Mouse (Mus musculus) intestine, embryonic 14.5 days (tissue): ENCODE data around the gene Grk1. TPM values are rescaled to one million over a fixed set of nuclear protein-coding genes. Genes with fewer than 3 reads are reported as not detected.
A peak's percentile ranks its signal among the peaks of the same experiment; 100 is the strongest.

Source experiments
- ATAC-seq: fragments of 200-750 bp; cut with Nextera tagmentation; replicated peaks from 2 replicates; pipeline ENCODE4 v1.8.0; 2017; ENCODE audit warnings: low read depth, moderate number of reproducible peaks, moderate TSS enrichment, moderate library complexity; ENCODE audit not compliant: low FRiP score, low TSS enrichment
- DNase-seq: peaks from one replicate; pipeline ENCODE4 v3.0.0-alpha.2; 2018; ENCODE audit warnings: low spot score
- H3K27ac ChIP-seq: fragments of 300-500 bp; sonication (generic); 2 replicates; pipeline ENCODE4 v1.5.1; 2014; ENCODE audit warnings: low read depth, mild to moderate bottlenecking, control low read depth
- H3K27me3 ChIP-seq: fragments of 300-500 bp; sonication (generic); replicated peaks from 2 replicates; pipeline ENCODE4 v1.6.1; 2014; ENCODE audit warnings: low read length, control low read depth; ENCODE audit not compliant: control insufficient read depth, insufficient read depth
- H3K36me3 ChIP-seq: fragments of 300-500 bp; sonication (generic); 2 replicates; pipeline ENCODE4 v1.6.1; 2014; ENCODE audit warnings: low read length, control low read depth; ENCODE audit not compliant: control insufficient read depth, insufficient read depth
- H3K4me1 ChIP-seq: fragments of 300-500 bp; sonication (generic); replicated peaks from 2 replicates; pipeline ENCODE4 v1.6.1; 2014; ENCODE audit warnings: low read length, control low read depth, mixed read lengths; ENCODE audit not compliant: control insufficient read depth, insufficient read depth
- H3K4me2 ChIP-seq: fragments of 300-500 bp; sonication (generic); 2 replicates; pipeline ENCODE4 v1.6.1; 2014; ENCODE audit warnings: low read length
- H3K4me3 ChIP-seq: fragments of 300-500 bp; sonication (generic); 2 replicates; pipeline ENCODE4 v1.5.1; 2014; ENCODE audit warnings: low read depth, low read length, control low read depth, mixed read lengths
- H3K9ac ChIP-seq: fragments of 300-500 bp; sonication (generic); 2 replicates; pipeline ENCODE4 v1.6.1; 2014; ENCODE audit warnings: mild to moderate bottlenecking, low read length
- H3K9me3 ChIP-seq: fragments of 300-500 bp; sonication (generic); 2 replicates; pipeline ENCODE4 v1.6.1; 2016; ENCODE audit warnings: low read length, control low read depth; ENCODE audit not compliant: control insufficient read depth
- WGBS: fragments of 180-500 bp; shearing (Covaris S2); extraction: QIAGEN DNeasy Blood & Tissue Kit; methylation state at CpG from one replicate; pipeline ENCODE4 v1.1.7; 2014; 5-methylcytosine and 5-hydroxymethylcytosine counted together
- polyA plus RNA-seq: library from polyadenylated mRNA; unstranded; fragments of >200 nt; fragmentation: Nextera tagmentation; extraction: Ambion mirVana; gene quantifications from 2 replicates; pipeline ENCODE4 v1.2.1, GENCODE M21; 2014

The Grk1 gene
- polyA plus RNA-seq, 1 experiment from 2014 or later: not detected

DNA sequence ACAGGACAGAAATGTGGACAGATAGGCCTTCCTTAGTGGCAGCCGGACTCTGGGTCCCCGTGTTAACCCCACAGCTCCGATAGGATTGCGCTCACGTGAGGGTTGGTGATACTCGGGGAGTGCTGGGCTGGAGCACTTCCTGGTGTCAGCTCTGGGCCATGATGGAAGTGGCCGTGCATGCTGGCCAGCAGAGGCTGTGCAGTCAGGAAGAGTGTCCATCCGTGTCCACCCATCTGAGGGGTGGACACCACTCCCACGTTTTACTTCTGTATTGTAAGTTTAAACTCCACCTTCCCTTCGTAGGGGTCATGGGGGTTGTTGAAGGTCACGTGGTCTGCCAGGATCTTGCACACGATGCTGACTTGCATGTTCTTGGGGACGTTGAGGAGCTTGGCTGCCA is 18.5 kb upstream of the Grk1 start:
- 75% methylated on average over 13 of the region's 13 CpGs for WGBS
- no peaks in the 10 kb centered on the region for H3K27me3 ChIP-seq
- no peaks in the 10 kb centered on the region for H3K9me3 ChIP-seq
- no peaks in the 10 kb centered on the region for H3K36me3 ChIP-seq
- no peak overlapping the region for H3K4me3 ChIP-seq
- no peak for ATAC-seq
- no peak overlapping the region for H3K4me2 ChIP-seq
- H3K27ac ChIP-seq: no peak overlapping the region
- DNase-seq: no peak
- H3K9ac ChIP-seq: no peak overlapping the region
- H3K4me1 ChIP-seq: no peaks in the 10 kb centered on the region

DNA sequence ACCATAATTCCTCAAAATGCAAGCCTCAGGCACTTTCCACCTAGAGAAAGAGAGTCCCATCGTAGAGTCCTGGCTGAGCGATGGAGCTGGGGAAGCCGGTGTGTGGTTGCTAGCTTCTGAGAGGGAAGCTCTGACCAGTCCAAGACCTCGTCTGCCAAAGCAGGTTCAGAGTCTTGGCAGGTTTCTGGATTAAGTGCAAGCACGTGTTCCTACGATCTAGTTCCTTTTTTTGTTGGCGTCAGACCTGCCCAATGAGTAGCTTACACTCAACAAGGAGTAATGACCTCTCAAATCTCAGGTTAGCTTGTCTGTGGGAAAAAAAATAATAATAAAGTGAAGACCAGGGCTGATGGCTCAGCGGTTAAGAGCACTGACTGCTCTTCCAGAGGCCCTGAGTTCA is 17.2 kb upstream of the Grk1 start:
- Histone ChIP-seq H3K36me3 (no peaks in the 10 kb centered on the region), H3K4me3 (no peak overlapping the region), H3K4me1 (no peaks in the 10 kb centered on the region), H3K4me2 (no peak overlapping the region), H3K9me3 (no peaks in the 10 kb centered on the region), H3K27me3 (no peaks in the 10 kb centered on the region), H3K9ac (no peak overlapping the region), H3K27ac (no peak overlapping the region)
- ATAC-seq (no peak), DNase-seq (no peak)
- WGBS: 81% methylated on average over 8 of the region's 8 CpGs

DNA sequence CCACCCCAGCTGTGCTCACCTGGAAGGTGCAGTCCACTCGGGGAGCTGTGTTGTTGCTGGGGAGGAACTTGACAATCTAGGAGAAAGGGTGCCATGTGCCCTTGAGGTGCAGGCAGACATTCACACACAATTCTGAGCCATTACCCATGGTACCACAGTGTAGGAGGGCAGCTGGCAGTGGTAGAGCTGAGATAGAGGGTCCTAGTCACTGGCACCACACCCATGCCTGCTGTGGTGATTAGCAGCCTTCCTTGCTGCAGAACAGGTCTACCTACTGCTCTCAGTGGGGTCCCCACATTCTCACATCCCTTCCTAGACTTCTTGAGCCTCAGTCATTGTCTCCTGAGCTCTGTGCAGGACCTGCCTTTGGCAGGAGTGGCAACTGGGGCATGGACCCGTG is 16.1 kb upstream of the Grk1 start:
- no peak overlapping the region for H3K4me2 ChIP-seq
- no peak for ATAC-seq

DNA sequence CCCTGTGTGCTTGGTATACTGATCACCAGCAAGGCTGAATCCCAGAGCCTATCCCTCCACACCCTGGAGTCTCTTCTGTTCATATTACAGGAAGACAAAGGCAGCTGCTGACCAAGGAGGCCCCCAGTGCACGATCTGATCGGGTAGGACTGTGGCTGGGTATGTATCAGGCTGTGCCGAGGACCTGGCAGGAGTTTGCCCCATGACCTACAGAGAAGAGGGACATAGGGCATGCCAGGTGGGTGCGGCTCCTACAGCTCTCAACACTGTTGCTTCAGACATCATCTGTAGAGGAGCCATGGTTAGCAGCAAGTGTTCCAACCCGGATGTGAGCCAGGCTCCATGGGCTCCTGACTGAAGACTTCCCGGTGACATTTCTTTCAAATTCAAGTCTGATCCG is 11.0 kb upstream of the Grk1 start:
- no peaks in the 10 kb centered on the region for H3K4me1 ChIP-seq
- DNase-seq: no peak
- H3K27me3 ChIP-seq: no peaks in the 10 kb centered on the region
- H3K9me3 ChIP-seq: no peaks in the 10 kb centered on the region
- no peak overlapping the region for H3K9ac ChIP-seq
- H3K4me3 ChIP-seq: no peak overlapping the region
- no peak overlapping the region for H3K27ac ChIP-seq
- no peak overlapping the region for H3K4me2 ChIP-seq
- WGBS: 90% methylated on average over 7 of the region's 7 CpGs
- no peak for ATAC-seq
- H3K36me3 ChIP-seq: no peaks in the 10 kb centered on the region

More for the DNA sequence above, 16.1 kb upstream of the Grk1 start:
- Histone ChIP-seq H3K4me1 (no peaks in the 10 kb centered on the region), H3K27me3 (no peaks in the 10 kb centered on the region), H3K4me3 (no peak overlapping the region), H3K9me3 (no peaks in the 10 kb centered on the region), H3K36me3 (no peaks in the 10 kb centered on the region), H3K27ac (no peak overlapping the region), H3K9ac (no peak overlapping the region)
- DNase-seq: no peak
- 78% methylated on average over 2 of the region's 2 CpGs for WGBS

DNA sequence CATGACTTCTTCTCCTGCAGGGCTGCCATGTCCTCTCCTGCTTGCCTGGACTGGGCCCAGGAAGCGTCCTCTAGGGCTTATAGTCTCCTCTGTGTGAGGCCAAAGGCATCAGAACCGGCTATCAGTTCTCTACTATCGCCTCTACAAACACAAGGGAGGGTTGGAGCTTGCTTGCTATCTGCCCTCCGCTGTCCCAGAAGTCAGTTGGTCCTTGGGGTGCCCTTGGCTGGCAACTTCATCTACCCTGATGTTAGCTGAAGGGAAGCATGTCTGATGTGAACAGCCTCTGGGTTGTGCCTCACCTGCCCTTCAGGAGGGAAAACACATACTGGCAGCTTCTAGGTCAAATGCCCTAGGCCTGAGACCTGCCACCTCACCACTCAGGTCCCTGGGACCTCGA is 8.2 kb upstream of the Grk1 start, which contains the start of gene Atp4b:
TSS of gene Atp4b (minus strand) at position 101 of the 400 bp plus-strand sequence.
- no peak within 1 kb of the TSS for H3K4me2 ChIP-seq
- H3K9ac ChIP-seq: no peak within 1 kb of the TSS
- WGBS: 78% methylated on average over 5 of the region's 5 CpGs
- H3K36me3 ChIP-seq: no peaks in the 10 kb centered on the region
- no peaks in the 10 kb centered on the region for H3K27me3 ChIP-seq
- H3K9me3 ChIP-seq: no peaks in the 10 kb centered on the region
- no peak within 1 kb of the TSS for H3K4me3 ChIP-seq
- no peaks in the 10 kb centered on the region for H3K4me1 ChIP-seq
- no peak for DNase-seq
- H3K27ac ChIP-seq: no peak within 1 kb of the TSS
- no peak for ATAC-seq

DNA sequence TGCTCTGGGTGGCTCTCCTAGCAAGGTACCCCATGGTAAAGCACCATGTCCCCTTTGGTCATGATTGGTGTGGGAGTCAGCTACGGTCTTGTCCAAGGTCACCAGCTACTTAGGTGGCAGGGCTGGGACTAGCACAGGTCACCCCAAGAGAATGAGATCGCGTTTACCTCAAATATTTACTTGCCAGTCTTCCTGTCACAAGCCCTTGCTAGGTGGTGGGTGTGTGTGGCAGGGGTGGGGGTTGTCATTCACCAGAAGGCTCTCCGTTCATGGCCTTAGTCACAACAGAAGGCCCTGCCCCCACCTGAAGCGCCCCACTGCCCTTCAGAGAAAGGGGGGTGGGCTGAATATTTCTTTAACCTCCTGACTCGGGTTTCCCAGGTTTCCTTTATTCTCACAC is 1.4 kb upstream of the Grk1 start:
- Histone ChIP-seq H3K27me3 (no peaks in the 10 kb centered on the region), H3K4me1 (no peaks in the 10 kb centered on the region), H3K27ac (no peak overlapping the region), H3K9ac (no peak overlapping the region), H3K4me3 (no peak overlapping the region), H3K9me3 (no peaks in the 10 kb centered on the region), H3K36me3 (no peaks in the 10 kb centered on the region), H3K4me2 (no peak overlapping the region)
- no peak for DNase-seq
- ATAC-seq: no peak
- WGBS: 55% methylated on average over 6 of the region's 6 CpGs

DNA sequence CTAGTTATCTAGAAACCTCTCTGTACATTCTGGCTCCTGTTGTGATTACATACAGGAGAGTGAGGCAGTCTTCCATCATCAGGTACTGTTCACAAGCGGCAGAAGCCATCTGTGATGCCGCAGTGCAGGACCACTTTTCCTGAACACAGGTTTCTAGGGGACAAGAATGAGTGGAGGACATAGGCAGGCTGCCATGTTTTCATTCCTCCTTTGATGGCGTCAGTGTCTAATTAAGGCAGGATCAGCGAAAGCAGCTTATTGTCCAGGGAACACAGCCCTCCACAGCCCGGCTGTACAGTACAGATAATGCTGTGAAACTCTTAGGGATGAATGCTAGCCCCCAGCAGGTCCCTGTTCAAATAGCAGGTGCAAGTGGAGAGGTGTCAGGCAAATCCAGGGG is 1.1 kb downstream of the Grk1 start:
- DNase-seq (no peak), ATAC-seq (no peak)
- H3K27ac ChIP-seq: no peak overlapping the region
- no peak overlapping the region for H3K9ac ChIP-seq
- H3K27me3 ChIP-seq: no peaks in the 10 kb centered on the region
- no peak overlapping the region for H3K4me3 ChIP-seq
- WGBS: 80% methylated on average over 5 of the region's 5 CpGs
- H3K4me1 ChIP-seq: no peaks in the 10 kb centered on the region
- H3K4me2 ChIP-seq: no peak overlapping the region
- no peaks in the 10 kb centered on the region for H3K9me3 ChIP-seq
- no peaks in the 10 kb centered on the region for H3K36me3 ChIP-seq

DNA sequence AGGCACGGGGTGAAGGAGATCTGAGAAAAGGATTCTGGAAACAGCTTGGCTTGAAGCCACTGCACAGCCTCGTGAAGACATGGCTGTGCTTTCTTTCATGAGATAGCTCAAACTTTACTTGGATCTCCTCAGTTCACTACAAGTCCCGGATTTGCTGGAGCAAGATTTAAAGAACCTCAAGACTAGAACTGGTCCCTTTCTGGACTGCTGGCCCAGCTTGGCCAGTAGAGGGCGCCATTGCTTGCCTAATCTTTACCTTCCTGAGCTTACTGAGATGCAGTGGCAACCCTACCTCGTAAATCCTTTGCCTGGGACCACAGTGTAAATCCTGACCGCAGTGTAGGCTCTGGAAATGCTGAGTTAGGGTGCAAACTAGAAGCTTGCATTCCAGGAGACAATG is 6.7 kb downstream of the Grk1 start:
- 28% methylated on average over 6 of the region's 6 CpGs for WGBS
- Histone ChIP-seq H3K27me3 (no peaks in the 10 kb centered on the region), H3K4me3 (no peak overlapping the region), H3K9me3 (no peaks in the 10 kb centered on the region), H3K27ac (no peak overlapping the region), H3K9ac (no peak overlapping the region), H3K4me2 (no peak overlapping the region), H3K36me3 (no peaks in the 10 kb centered on the region), H3K4me1 (no peaks in the 10 kb centered on the region)
- DNase-seq (peak; percentile 81), ATAC-seq (no peak)

DNA sequence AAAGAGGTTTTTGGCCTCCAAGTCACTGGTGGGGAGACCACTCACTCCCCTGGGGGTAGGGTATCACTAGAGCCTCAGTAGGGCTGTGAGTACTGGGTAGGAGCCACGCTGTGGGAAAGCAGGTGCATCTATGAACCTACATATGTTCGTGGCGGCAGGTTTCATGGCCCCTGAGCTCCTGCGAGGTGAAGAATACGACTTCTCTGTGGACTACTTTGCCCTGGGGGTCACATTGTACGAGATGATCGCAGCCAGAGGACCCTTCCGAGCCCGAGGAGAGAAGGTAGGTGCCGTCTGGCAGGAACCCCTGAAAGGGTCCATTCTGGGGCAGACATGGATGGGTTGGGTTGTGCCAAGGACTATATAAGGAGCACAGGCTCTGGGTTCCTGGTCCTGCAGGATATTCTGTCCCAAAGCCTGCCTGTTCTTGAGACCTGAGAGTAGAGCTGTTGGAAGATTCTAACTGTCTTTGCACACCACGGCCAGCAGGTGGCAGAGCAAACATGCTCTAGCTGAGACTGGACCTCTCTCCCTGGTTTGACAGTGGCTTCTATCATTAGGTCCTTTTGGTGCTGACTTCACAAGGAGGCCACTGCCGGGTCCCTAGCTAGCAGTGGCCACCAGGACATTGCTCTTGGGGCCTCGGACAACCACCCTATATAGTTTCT is 8.1 kb downstream of the Grk1 start:
- Histone ChIP-seq H3K27me3 (no peaks in the 10 kb centered on the region), H3K4me2 (no peak overlapping the region), H3K27ac (no peak overlapping the region), H3K36me3 (no peaks in the 10 kb centered on the region), H3K9me3 (no peaks in the 10 kb centered on the region), H3K4me1 (no peaks in the 10 kb centered on the region), H3K4me3 (no peak overlapping the region), H3K9ac (no peak overlapping the region)
- 60% methylated on average over 13 of the region's 13 CpGs for WGBS
- DNase-seq: peak; percentile 79
- no peak for ATAC-seq
